Mouse (Mus musculus) adrenal gland, adult 2 months (tissue): Measurements from ENCODE around the gene Rdh19. TPM values are rescaled to one million over a fixed set of nuclear protein-coding genes. Genes with fewer than 3 reads are reported as not detected.
A peak's percentile ranks its signal among the peaks of the same experiment; 100 is the strongest.
"Not testable (repeated sequence)": the region's sequence is repeated elsewhere in the genome, so short reads cannot be mapped to it uniquely, and the experiment has no call there.

Source experiments
- DNase-seq: peaks from one replicate; pipeline ENCODE4 v3.0.0; 2021
- long read RNA-seq: library from polyadenylated mRNA; stranded (forward); transcript quantifications from one replicate; pipeline ENCODE4 v2.0.0, GENCODE M21; 2021
- polyA plus RNA-seq: library from polyadenylated mRNA; depleted of rRNA; stranded (reverse); fragments of >200 nt; gene quantifications from 2 replicates; pipeline ENCODE4 v1.2.3, GENCODE M21; 2012; rRNA removed
- total RNA-seq, 2 experiments: library from RNA; stranded (reverse); gene quantifications; 2 replicates each; pipeline ENCODE4 v1.2.3; 2021

Gene Rdh19
- total RNA-seq, result not detected
- polyA plus RNA-seq, result not detected in 2 replicates
- long read RNA-seq, result 0 reads

- DNase-seq, result no peak
These were observed at the start of gene Rdh19 for GRCm38 (mm10) chr10:127849628-127850027. TSS of gene Rdh19 (plus strand) at chr10:127849928.

- no peak for DNase-seq
These were observed 48.8 kb upstream of the Rdh19 start, which contains the start of gene Rdh16 for GRCm38 (mm10) chr10:127800891-127801290. TSS of gene Rdh16 (plus strand) at chr10:127801152.

GRCm38 (mm10) chr10:127801612-127802011 lies 48.1 kb upstream of the Rdh19 start:
- no peak for DNase-seq

- no peak for DNase-seq
These were observed 47.5 kb upstream of the Rdh19 start for GRCm38 (mm10) chr10:127802236-127802635.

- DNase-seq, result no peak
These were observed 45.3 kb upstream of the Rdh19 start for GRCm38 (mm10) chr10:127804416-127804815.

- no peak for DNase-seq
These were observed 33.8 kb upstream of the Rdh19 start for GRCm38 (mm10) chr10:127815888-127816287.

- not testable (repeated sequence) for DNase-seq
These were observed 32.3 kb upstream of the Rdh19 start for GRCm38 (mm10) chr10:127817268-127817910.

GRCm38 (mm10) chr10:127821806-127822205 lies 27.9 kb upstream of the Rdh19 start:
- not testable (repeated sequence) for DNase-seq

GRCm38 (mm10) chr10:127825386-127825785 lies 24.3 kb upstream of the Rdh19 start:
- DNase-seq, result peak; percentile 15

- no peak for DNase-seq
These were observed 20.6 kb upstream of the Rdh19 start for GRCm38 (mm10) chr10:127829121-127829520.

GRCm38 (mm10) chr10:127834186-127834585 lies 15.5 kb upstream of the Rdh19 start:
- not testable (repeated sequence) for DNase-seq

- DNase-seq, result no peak
These were observed 14.4 kb upstream of the Rdh19 start for GRCm38 (mm10) chr10:127835292-127835691.

- peak; percentile 52 for DNase-seq
These were observed 11.9 kb upstream of the Rdh19 start for GRCm38 (mm10) chr10:127837793-127838192.

- no peak for DNase-seq
These were observed 11.2 kb upstream of the Rdh19 start for GRCm38 (mm10) chr10:127838539-127838938.

- DNase-seq, result no peak
These were observed 9.0 kb upstream of the Rdh19 start for GRCm38 (mm10) chr10:127840776-127841175.

- DNase-seq, result not testable (repeated sequence)
These were observed 3.8 kb upstream of the Rdh19 start for GRCm38 (mm10) chr10:127845945-127846344.

GRCm38 (mm10) chr10:127848089-127848488 lies 1.6 kb upstream of the Rdh19 start:
- no peak for DNase-seq

GRCm38 (mm10) chr10:127856376-127856775 lies 6.6 kb downstream of the Rdh19 start:
- DNase-seq, result no peak

GRCm38 (mm10) chr10:127864931-127865330 lies 15.2 kb downstream of the Rdh19 start:
- DNase-seq, result no peak

- no peak for DNase-seq
These were observed 16.5 kb downstream of the Rdh19 start, which contains the start of gene Rdh16f2 for GRCm38 (mm10) chr10:127866232-127866631. TSS of gene Rdh16f2 (plus strand) at chr10:127866474.

GRCm38 (mm10) chr10:127872484-127872883 lies 22.8 kb downstream of the Rdh19 start:
- DNase-seq, result peak; percentile 39

- no peak for DNase-seq
These were observed 28.0 kb downstream of the Rdh19 start for GRCm38 (mm10) chr10:127877681-127878080.

GRCm38 (mm10) chr10:127878262-127879057 lies 28.7 kb downstream of the Rdh19 start:
- DNase-seq, result no peak
